Mouse (Mus musculus) Patski (cell line): ENCODE measurements around the gene Lrrc4. TPM values are rescaled to one million over a fixed set of nuclear protein-coding genes. Genes with fewer than 3 reads are reported as not detected.

Experiments
- ATAC-seq: fragments of 100-300 bp; one replicate; pipeline ENCODE4 v1.8.0; 2021
- CTCF ChIA-PET: fragments of 350-600 bp; sonication (Branson Sonifier 250); formaldehyde crosslinking; loops from one replicate; lab custom pipeline; 2022; ENCODE audit warnings: inconsistent platforms; lab: Charles Lee
- POLR2A ChIA-PET: fragments of 350-600 bp; sonication (Branson Sonifier 250); formaldehyde crosslinking; loops from one replicate; lab custom pipeline; 2022; ENCODE audit warnings: antibody characterized with exemption, inconsistent platforms; lab: Charles Lee
- DNase-seq: peaks from one replicate; pipeline ENCODE4 v3.0.0-alpha.2; 2011; ENCODE audit warnings: low read depth, low spot score
- H3K27me3 ChIP-seq: fragments of 371-371 bp; one replicate; pipeline ENCODE4 v1.5.1; 2021
- CTCF ChIP-seq: fragments of 100-300 bp; IDR thresholded peaks from one replicate; pipeline ENCODE4 v1.5.1; 2021
- in situ Hi-C: fragments of 300-500 bp; cut with MboI; formaldehyde crosslinking; loops from 3 replicates; pipeline ENCODE4 v1.11.1; 2018; ENCODE audit warnings: low pct_unique_long_range_greater_than_20kb, mixed read lengths
- polyA plus RNA-seq: library from polyadenylated mRNA; unstranded; gene quantifications from one replicate; pipeline ENCODE4 v1.2.3, GENCODE M21; 2021

Lrrc4 gene
- polyA plus RNA-seq, 1 experiment from 2014 or later, result not detected

GRCm38 (mm10) chr6:28803678-28804279 is 27.8 kb downstream of the Lrrc4 start:
- DNase-seq, result no peak
- no peaks in the 10 kb centered on the region for H3K27me3 ChIP-seq
- ChIA-PET CTCF (interaction anchor here (1.4 kb wide), 1 partner anchor 13 kb away, joined by 3 read pairs; no protein-coding TSS in a partner anchor), POLR2A (no interaction called here)
- TF ChIP-seq CTCF, result no peak
- in situ Hi-C loops, result no loop called here
- ATAC-seq, result no peak

DNA sequence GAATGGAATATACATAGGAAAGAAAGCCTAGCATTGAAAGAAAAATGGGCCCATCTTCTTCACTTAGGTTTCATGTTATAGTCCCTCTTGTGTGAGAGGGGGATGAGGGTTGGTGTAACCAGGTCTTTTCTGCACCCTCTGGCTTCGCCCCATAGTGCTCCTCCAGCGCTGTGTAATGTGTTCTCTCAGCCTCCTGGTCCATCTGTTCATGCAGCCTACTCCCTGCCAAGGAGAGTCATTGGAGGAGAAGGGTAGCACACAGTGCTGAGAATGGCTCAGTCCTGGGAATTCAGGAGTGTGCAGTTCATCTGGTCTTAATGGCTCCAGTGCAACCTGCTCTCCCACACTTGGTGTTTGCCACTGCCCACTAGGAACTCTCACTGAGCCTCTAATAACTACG is 30.6 kb downstream of the Lrrc4 start:
- DNase-seq (no peak), ATAC-seq (no peak)
- no peaks in the 10 kb centered on the region for H3K27me3 ChIP-seq
- TF ChIP-seq CTCF, result no peak
- POLR2A ChIA-PET, result no interaction called here
- CTCF ChIA-PET, result interaction anchor here (1.6 kb wide), 1 partner anchor 144 kb away, joined by 3 read pairs; no protein-coding TSS in a partner anchor
- in situ Hi-C loops, result no loop called here

- POLR2A ChIA-PET, result no interaction called here
- CTCF ChIA-PET, result interaction anchor here (1.6 kb wide), 1 partner anchor 142 kb away, joined by 3 read pairs; no protein-coding TSS in a partner anchor
- ATAC-seq (no peak), DNase-seq (no peak)
- in situ Hi-C loops, result no loop called here
- H3K27me3 ChIP-seq, result no peaks in the 10 kb centered on the region
- no peak for TF ChIP-seq CTCF
These were observed 31.7 kb downstream of the Lrrc4 start for GRCm38 (mm10) chr6:28799818-28800217.

GRCm38 (mm10) chr6:28795792-28796515 is 35.6 kb downstream of the Lrrc4 start:
- POLR2A ChIA-PET, result no interaction called here
- H3K27me3 ChIP-seq, result no peaks in the 10 kb centered on the region
- in situ Hi-C loops, result no loop called here
- CTCF ChIA-PET, result interaction anchor here (1.6 kb wide), 1 partner anchor 9 kb away, joined by 5 read pairs; no protein-coding TSS in a partner anchor
- TF ChIP-seq CTCF, result no peak
- DNase-seq (no peak), ATAC-seq (no peak)

GRCm38 (mm10) chr6:28795380-28795779 is 36.2 kb downstream of the Lrrc4 start:
- ATAC-seq (no peak), DNase-seq (no peak)
- in situ Hi-C loops, result no loop called here
- ChIA-PET POLR2A (no interaction called here), CTCF (no interaction called here)
- TF ChIP-seq CTCF, result no peak
- H3K27me3 ChIP-seq, result no peaks in the 10 kb centered on the region

DNA sequence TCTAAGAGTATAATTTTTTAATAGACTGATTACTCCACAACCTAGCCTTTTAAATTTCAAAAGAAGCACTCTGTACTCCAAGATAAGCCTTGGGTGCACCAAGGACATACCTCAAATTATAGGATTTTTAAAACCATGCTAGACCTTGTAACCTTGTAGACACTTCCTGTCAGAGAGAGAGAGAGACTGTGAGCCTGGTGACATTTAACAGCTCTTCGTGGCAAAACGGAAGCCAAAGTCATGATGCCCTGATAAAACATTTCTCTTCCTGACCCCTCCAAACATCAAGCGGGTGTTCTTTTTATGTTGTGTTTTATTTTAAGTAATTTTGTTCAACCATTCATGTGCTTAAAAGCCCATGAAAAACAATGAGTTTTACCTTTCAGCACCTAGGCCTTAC is 39.7 kb downstream of the Lrrc4 start:
- in situ Hi-C loops, result no loop called here
- no peak for TF ChIP-seq CTCF
- no peak for ATAC-seq
- POLR2A ChIA-PET, result no interaction called here
- CTCF ChIA-PET, result no interaction called here
- H3K27me3 ChIP-seq, result no peaks in the 10 kb centered on the region
- DNase-seq, result no peak

DNA sequence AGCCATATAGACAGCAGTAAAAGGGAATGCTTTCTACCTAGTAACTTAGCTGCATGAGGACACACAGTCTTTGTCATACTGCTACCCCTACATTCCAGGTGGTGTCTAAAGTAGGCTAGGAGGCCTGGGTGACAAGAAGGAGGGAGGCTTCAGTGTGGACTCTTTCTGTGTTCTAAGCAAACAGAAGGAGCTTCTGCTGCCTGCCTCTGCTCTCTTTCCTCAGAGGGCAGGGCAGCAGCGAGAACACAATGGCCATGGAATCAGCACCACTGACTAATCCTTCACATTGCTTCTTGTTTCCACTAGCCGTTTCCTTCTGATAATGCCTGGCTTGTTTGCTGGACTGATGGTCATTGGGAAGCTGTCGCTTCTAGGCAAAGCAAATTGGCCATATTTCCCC is 40.4 kb downstream of the Lrrc4 start:
- ATAC-seq, result no peak
- no peak for TF ChIP-seq CTCF
- ChIA-PET CTCF (no interaction called here), POLR2A (no interaction called here)
- in situ Hi-C loops, result no loop called here
- no peaks in the 10 kb centered on the region for H3K27me3 ChIP-seq
- no peak for DNase-seq

- POLR2A ChIA-PET, result interaction anchor here (1.0 kb wide), 1 partner anchor 55 kb away, joined by 3 read pairs; no protein-coding TSS in a partner anchor
These were observed 41.9 kb downstream of the Lrrc4 start for GRCm38 (mm10) chr6:28789685-28790084.

GRCm38 (mm10) chr6:28787133-28787532 is 44.4 kb downstream of the Lrrc4 start:
- CTCF ChIA-PET, result interaction anchor here (0.7 to 1.4 kb wide), 2 partner anchors 10 to 21 kb away, joined by 3 to 5 read pairs; no protein-coding TSS in a partner anchor
- H3K27me3 ChIP-seq, result no peaks in the 10 kb centered on the region
- no peak for DNase-seq

More at GRCm38 (mm10) chr6:28789685-28790084, 41.9 kb downstream of the Lrrc4 start:
- ATAC-seq, result no peak
- H3K27me3 ChIP-seq, result no peaks in the 10 kb centered on the region
- no peak for DNase-seq
- CTCF ChIA-PET, result interaction anchor here (1.4 kb wide), 1 partner anchor 18 kb away, joined by 4 read pairs; no protein-coding TSS in a partner anchor
- in situ Hi-C loops, result no loop called here
- no peak for TF ChIP-seq CTCF

DNA sequence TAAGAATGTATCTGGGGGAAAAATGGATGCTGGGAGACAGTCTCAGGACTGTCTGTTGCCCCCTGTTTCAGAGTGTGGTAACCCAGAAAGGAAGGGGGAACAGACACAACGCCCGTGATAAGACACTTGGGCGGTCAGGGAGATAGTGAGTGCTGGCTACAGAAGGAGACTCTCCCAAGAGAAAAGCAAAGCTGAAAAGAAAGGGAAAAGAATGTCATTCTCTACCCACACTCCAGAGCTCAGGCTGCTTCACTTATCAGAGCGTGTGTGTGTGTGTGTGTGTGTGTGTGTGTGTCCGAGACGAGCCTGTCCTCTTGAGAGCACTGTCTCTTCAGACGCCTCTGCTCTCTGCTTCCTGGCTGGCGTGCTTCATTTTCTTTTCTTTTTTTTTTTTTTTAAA is 45.8 kb downstream of the Lrrc4 start:
- ChIA-PET POLR2A (no interaction called here), CTCF (interaction anchor here (1.1 to 1.4 kb wide), 2 partner anchors 11 to 19 kb away, joined by 3 to 4 read pairs; no protein-coding TSS in a partner anchor)
- DNase-seq (no peak), ATAC-seq (no peak)
- no peaks in the 10 kb centered on the region for H3K27me3 ChIP-seq
- in situ Hi-C loops, result no loop called here
- TF ChIP-seq CTCF, result no peak

More at GRCm38 (mm10) chr6:28787133-28787532, 44.4 kb downstream of the Lrrc4 start:
- POLR2A ChIA-PET, result no interaction called here
- no peak for TF ChIP-seq CTCF
- no peak for ATAC-seq
- in situ Hi-C loops, result no loop called here
